Mouse (Mus musculus): ENCODE results near the gene Hp. TPM values are rescaled to one million over a fixed set of nuclear protein-coding genes. Genes with fewer than 3 reads are reported as not detected.

The Hp gene
- 703 and 838 TPM in 2 replicates for polyA plus RNA-seq (2015; fragmentation: Nextera tagmentation; extraction: Ambion mirVana)

- Histone ChIP-seq H3K4me2 (replicated peaks; ENCODE audit: low read depth, low read length) (peak within 1 kb of the TSS; percentile 8), H3K4me1 (ENCODE audit: insufficient read depth, low read depth, low read length) (no peaks in the 10 kb centered on the region), H3K27ac (ENCODE audit: low read length) (peak within 1 kb of the TSS; percentile 75), H3K4me3 (ENCODE audit: low read depth, low read length) (peak within 1 kb of the TSS; percentile 16; the same call in 1 of the 2 replicates), H3K27me3 (replicated peaks; ENCODE audit: insufficient read depth, low read length) (no peaks in the 10 kb centered on the region), H3K36me3 (ENCODE audit: insufficient read depth, low read length) (no peaks in the 10 kb centered on the region), H3K9me3 (ENCODE audit: low read length) (no peaks in the 10 kb centered on the region), H3K9ac (replicated peaks; ENCODE audit: low read depth) (no peak within 1 kb of the TSS)
- ATAC-seq = peak; percentile 82
- WGBS = 37% methylated on average over 8 of the region's 8 CpGs
- TF ChIP-seq EP300 (IDR thresholded peaks at IDR 0.05) (peak; percentile 62), CTCF (IDR thresholded peaks at IDR 0.05) (no peak)
- DNase-seq (ENCODE audit: low spot score) = peak; percentile 90
These were observed at the start of gene Hp for GRCm38 (mm10) chr8:109578900-109579301. Hp (minus strand) TSS chr8:109579172.

- ATAC-seq = no peak
- Histone ChIP-seq H3K9me3 (ENCODE audit: low read length) (no peaks in the 10 kb centered on the region), H3K27me3 (replicated peaks; ENCODE audit: insufficient read depth, low read length) (no peaks in the 10 kb centered on the region), H3K4me2 (replicated peaks; ENCODE audit: low read depth, low read length) (no peak overlapping the region), H3K36me3 (ENCODE audit: insufficient read depth, low read length) (no peaks in the 10 kb centered on the region), H3K4me3 (ENCODE audit: low read depth, low read length) (no peak overlapping the region), H3K4me1 (ENCODE audit: insufficient read depth, low read depth, low read length) (no peaks in the 10 kb centered on the region), H3K9ac (replicated peaks; ENCODE audit: low read depth) (no peak overlapping the region), H3K27ac (ENCODE audit: low read length) (no peak overlapping the region)
- TF ChIP-seq CTCF (IDR thresholded peaks at IDR 0.05) (no peak), EP300 (IDR thresholded peaks at IDR 0.05) (no peak)
- DNase-seq (ENCODE audit: low spot score) = no peak
- WGBS = 52% methylated on average over 6 of the region's 6 CpGs
These were observed 49.7 kb upstream of the Hp start for GRCm38 (mm10) chr8:109628638-109629037.

GRCm38 (mm10) chr8:109615569-109615968, 36.6 kb upstream of the Hp start:
- TF ChIP-seq EP300 (IDR thresholded peaks at IDR 0.05) (no peak), CTCF (IDR thresholded peaks at IDR 0.05) (no peak)
- H3K4me3 ChIP-seq (ENCODE audit: low read depth, low read length) = no peak overlapping the region
- WGBS = 82% methylated on average over 3 of the region's 3 CpGs
- no peaks in the 10 kb centered on the region for H3K36me3 ChIP-seq (ENCODE audit: insufficient read depth, low read length)
- no peak overlapping the region for H3K27ac ChIP-seq (ENCODE audit: low read length)
- H3K27me3 ChIP-seq (replicated peaks; ENCODE audit: insufficient read depth, low read length) = no peaks in the 10 kb centered on the region
- no peaks in the 10 kb centered on the region for H3K4me1 ChIP-seq (ENCODE audit: insufficient read depth, low read depth, low read length)
- DNase-seq (ENCODE audit: low spot score) (no peak), ATAC-seq (no peak)
- no peak overlapping the region for H3K4me2 ChIP-seq (replicated peaks; ENCODE audit: low read depth, low read length)
- H3K9ac ChIP-seq (replicated peaks; ENCODE audit: low read depth) = no peak overlapping the region
- H3K9me3 ChIP-seq (ENCODE audit: low read length) = no peaks in the 10 kb centered on the region

GRCm38 (mm10) chr8:109614243-109615210, 35.6 kb upstream of the Hp start, which contains the start of gene Pkd1l3:
Pkd1l3 (plus strand) TSS chr8:109614517.
- H3K4me1 ChIP-seq (ENCODE audit: insufficient read depth, low read depth, low read length) = no peaks in the 10 kb centered on the region
- no peak for DNase-seq (ENCODE audit: low spot score)
- H3K4me3 ChIP-seq (ENCODE audit: low read depth, low read length) = no peak within 1 kb of the TSS; the same call in 1 of the 2 replicates
- H3K27ac ChIP-seq (ENCODE audit: low read length) = no peak within 1 kb of the TSS
- TF ChIP-seq EP300 (IDR thresholded peaks at IDR 0.05) (no peak), CTCF (IDR thresholded peaks at IDR 0.05) (peak; percentile 22; the same call in 1 of the 2 replicates)
- H3K4me2 ChIP-seq (replicated peaks; ENCODE audit: low read depth, low read length) = peak within 1 kb of the TSS; percentile 8
- ATAC-seq = no peak; the same call in 1 of the 2 replicates
- H3K27me3 ChIP-seq (replicated peaks; ENCODE audit: insufficient read depth, low read length) = no peaks in the 10 kb centered on the region
- 48% methylated on average over 27 of the region's 27 CpGs for WGBS
- no peaks in the 10 kb centered on the region for H3K9me3 ChIP-seq (ENCODE audit: low read length)
- 0 out of 2 replicates have a peak within 1 kb of the TSS, but pooled peaks have one; percentile 16 for H3K9ac ChIP-seq (replicated peaks; ENCODE audit: low read depth)
- H3K36me3 ChIP-seq (ENCODE audit: insufficient read depth, low read length) = no peaks in the 10 kb centered on the region

- Histone ChIP-seq H3K36me3 (ENCODE audit: insufficient read depth, low read length) (0 out of 2 replicates have a peak, but pooled peaks cover under 1% of the 10 kb centered on the region), H3K9me3 (ENCODE audit: low read length) (no peaks in the 10 kb centered on the region), H3K9ac (replicated peaks; ENCODE audit: low read depth) (peak overlapping the region; percentile 74), H3K27me3 (replicated peaks; ENCODE audit: insufficient read depth, low read length) (no peaks in the 10 kb centered on the region), H3K4me1 (ENCODE audit: insufficient read depth, low read depth, low read length) (0 out of 2 replicates have a peak, but pooled peaks cover 11% of the 10 kb centered on the region), H3K27ac (ENCODE audit: low read length) (peak overlapping the region; percentile 97), H3K4me3 (ENCODE audit: low read depth, low read length) (peak overlapping the region; percentile 60), H3K4me2 (replicated peaks; ENCODE audit: low read depth, low read length) (peak overlapping the region; percentile 83)
- 5% methylated on average over 5 of the region's 5 CpGs for WGBS
- no peak for ATAC-seq
- no peak for TF ChIP-seq EP300 (IDR thresholded peaks at IDR 0.05)
- no peak for TF ChIP-seq CTCF (IDR thresholded peaks at IDR 0.05)
- peak; percentile 54 for DNase-seq (ENCODE audit: low spot score)
These were observed 30.2 kb upstream of the Hp start for GRCm38 (mm10) chr8:109609153-109609502.

Measured in lung, postnatal 0 days (tissue).